Mouse (Mus musculus): ENCODE data around the gene Sorl1.

DNA sequence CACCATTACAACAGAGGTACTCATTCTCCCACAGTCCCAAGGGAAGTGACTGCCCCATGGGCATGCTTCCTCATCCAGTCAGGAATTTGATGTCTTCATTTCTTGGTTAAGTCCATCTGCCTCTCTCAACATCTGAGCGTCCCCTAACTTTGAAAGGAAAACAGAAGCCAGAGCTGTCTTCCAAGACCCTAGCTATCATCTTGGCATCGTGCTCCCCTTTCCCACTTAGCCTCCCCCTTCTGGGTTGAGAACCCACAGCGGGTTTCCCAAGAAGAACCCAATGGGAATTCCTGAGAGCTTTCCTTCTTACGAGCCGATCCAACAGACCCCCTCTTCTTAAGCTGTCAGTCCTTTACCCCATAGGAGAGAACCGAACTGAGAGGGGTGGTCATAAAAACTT is 24.7 kb upstream of the Sorl1 start:
- no peak for TF ChIP-seq POLR2A (IDR thresholded peaks at IDR 0.05; ENCODE audit: insufficient read length, low read depth)
- no peak for TF ChIP-seq USF1 (IDR thresholded peaks at IDR 0.05; ENCODE audit: low read depth)
- TF ChIP-seq E2F4 (IDR thresholded peaks at IDR 0.05; ENCODE audit: insufficient read depth) = no peak

All from myocyte (in vitro differentiated cells).